Mouse (Mus musculus): Measurements from ENCODE around the gene Elf3. TPM values are rescaled to one million over a fixed set of nuclear protein-coding genes. Genes with fewer than 3 reads are reported as not detected.
"Not testable (repeated sequence)": the region's sequence is repeated elsewhere in the genome, so short reads cannot be mapped to it uniquely, and the experiment has no call there.

The Elf3 gene
- polyA plus RNA-seq, 1 experiment from 2014 or later = 1.6 TPM

DNA sequence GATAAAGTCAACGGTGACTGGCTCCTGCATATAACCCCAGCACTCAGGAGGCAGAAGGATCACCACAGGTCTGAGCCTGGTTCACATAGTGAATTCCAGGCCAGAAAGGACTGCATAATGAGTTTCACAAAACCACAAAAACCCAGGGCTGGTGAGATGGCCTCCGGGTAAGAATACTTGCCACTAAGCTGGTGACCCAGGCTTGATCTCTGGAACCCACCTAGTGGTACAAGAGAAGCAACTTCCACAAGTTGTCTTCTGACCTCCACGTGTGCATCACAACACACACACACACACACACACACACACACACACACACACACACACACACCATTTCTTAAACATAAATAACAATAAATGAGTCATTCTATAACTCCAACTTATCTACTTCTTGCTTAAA lies 4.0 kb upstream of the Elf3 start:
- peaks cover 11% of the 10 kb centered on the region for H3K4me1 ChIP-seq
- no peak overlapping the region for H3K4me3 ChIP-seq
- 79% methylated on average over 3 of the region's 3 CpGs for WGBS
- DNase-seq (ENCODE audit: low spot score) = no peak
- H3K9me3 ChIP-seq (replicated peaks) = no peaks in the 10 kb centered on the region
- H3K36me3 ChIP-seq = peaks cover 59% of the 10 kb centered on the region
- H3K27me3 ChIP-seq (ENCODE audit: low read depth, poor library complexity, severe bottlenecking) = peaks cover 15% of the 10 kb centered on the region
- H3K27ac ChIP-seq (replicated peaks) = no peak overlapping the region

DNA sequence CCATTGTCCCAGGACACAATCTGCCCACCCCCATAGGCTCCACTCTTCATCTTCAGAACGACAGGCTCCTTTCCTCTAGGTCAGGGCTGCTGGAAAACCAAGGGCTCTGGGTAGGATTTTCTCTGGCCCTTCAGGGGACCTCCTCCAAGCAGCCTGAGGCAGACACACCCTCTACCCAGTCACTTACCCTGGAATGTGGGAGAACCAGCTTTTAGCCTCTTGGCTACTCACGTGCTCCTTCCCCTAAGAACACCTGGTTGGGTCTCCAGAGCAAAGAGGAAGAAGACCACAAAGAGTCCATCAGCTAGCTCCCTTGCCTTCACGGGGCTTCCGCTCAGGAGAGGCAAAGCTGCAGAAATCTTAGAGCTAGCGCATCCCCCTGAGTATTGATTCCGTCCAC lies 2.6 kb upstream of the Elf3 start:
- peaks cover 46% of the 10 kb centered on the region for H3K36me3 ChIP-seq
- H3K4me1 ChIP-seq = peaks cover 11% of the 10 kb centered on the region
- 74% methylated on average over 6 of the region's 6 CpGs for WGBS
- H3K4me3 ChIP-seq = no peak overlapping the region
- H3K9me3 ChIP-seq (replicated peaks) = no peaks in the 10 kb centered on the region
- no peak for DNase-seq (ENCODE audit: low spot score)
- H3K27me3 ChIP-seq (ENCODE audit: low read depth, poor library complexity, severe bottlenecking) = peaks cover 23% of the 10 kb centered on the region
- H3K27ac ChIP-seq (replicated peaks) = no peak overlapping the region; the same call in 1 of the 2 replicates

GRCm38 (mm10) chr1:135259128-135259436 lies 714 bp upstream of the Elf3 start:
- 2% methylated on average over 10 of the region's 10 CpGs for WGBS
- peaks cover 15% of the 10 kb centered on the region for H3K4me1 ChIP-seq
- H3K27ac ChIP-seq (replicated peaks) = peak overlapping the region; percentile 78

GRCm38 (mm10) chr1:135256299-135256698 lies 2.1 kb downstream of the Elf3 start:
- no peaks in the 10 kb centered on the region for H3K9me3 ChIP-seq (replicated peaks)
- no peaks in the 10 kb centered on the region for H3K36me3 ChIP-seq
- no peak overlapping the region for H3K27ac ChIP-seq (replicated peaks)
- WGBS = 83% methylated on average over 6 of the region's 6 CpGs
- peaks cover 15% of the 10 kb centered on the region for H3K4me1 ChIP-seq
- no peak overlapping the region for H3K4me3 ChIP-seq
- H3K27me3 ChIP-seq (ENCODE audit: low read depth, poor library complexity, severe bottlenecking) = peaks cover 23% of the 10 kb centered on the region
- no peak for DNase-seq (ENCODE audit: low spot score)

More at GRCm38 (mm10) chr1:135259128-135259436, 714 bp upstream of the Elf3 start:
- peaks cover 27% of the 10 kb centered on the region for H3K36me3 ChIP-seq
- peak overlapping the region; percentile 44 for H3K4me3 ChIP-seq
- H3K9me3 ChIP-seq (replicated peaks) = no peaks in the 10 kb centered on the region
- DNase-seq (ENCODE audit: low spot score) = peak; percentile 85
- peaks cover 23% of the 10 kb centered on the region for H3K27me3 ChIP-seq (ENCODE audit: low read depth, poor library complexity, severe bottlenecking)

DNA sequence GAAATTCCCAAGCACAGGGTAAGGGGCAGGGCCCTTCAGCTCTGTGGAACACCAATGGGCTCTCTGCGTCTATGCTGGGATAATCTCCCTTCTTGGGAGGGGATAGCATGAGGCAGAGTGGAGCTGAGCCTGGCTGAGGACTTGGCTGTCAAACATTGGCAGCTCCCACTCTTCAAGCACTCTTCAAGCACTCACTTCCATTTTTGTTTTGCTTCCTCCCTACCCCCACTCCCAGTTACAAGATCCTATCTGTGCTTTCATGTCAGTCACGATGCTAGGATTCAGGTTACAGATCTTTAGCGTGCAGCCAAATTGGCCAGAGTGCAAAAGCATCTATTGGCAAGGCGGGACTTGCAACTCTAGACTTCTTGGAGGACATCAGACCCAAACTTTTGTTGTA lies 5.5 kb downstream of the Elf3 start:
- H3K36me3 ChIP-seq = no peaks in the 10 kb centered on the region
- 64% methylated on average over 4 of the region's 4 CpGs for WGBS
- no peaks in the 10 kb centered on the region for H3K9me3 ChIP-seq (replicated peaks)
- no peak for DNase-seq (ENCODE audit: low spot score)
- peaks cover 10% of the 10 kb centered on the region for H3K4me1 ChIP-seq
- H3K27me3 ChIP-seq (ENCODE audit: low read depth, poor library complexity, severe bottlenecking) = peaks cover 27% of the 10 kb centered on the region
- H3K27ac ChIP-seq (replicated peaks) = no peak overlapping the region
- no peak overlapping the region for H3K4me3 ChIP-seq

GRCm38 (mm10) chr1:135251405-135251804 lies 7.0 kb downstream of the Elf3 start:
- Histone ChIP-seq H3K27ac (replicated peaks) (no peak overlapping the region), H3K27me3 (ENCODE audit: low read depth, poor library complexity, severe bottlenecking) (peaks cover 14% of the 10 kb centered on the region), H3K4me3 (no peak overlapping the region), H3K36me3 (no peaks in the 10 kb centered on the region), H3K4me1 (peaks cover 10% of the 10 kb centered on the region), H3K9me3 (replicated peaks) (no peaks in the 10 kb centered on the region)
- 88% methylated on average over 8 of the region's 8 CpGs for WGBS
- no peak for DNase-seq (ENCODE audit: low spot score)

GRCm38 (mm10) chr1:135250706-135251105 lies 7.7 kb downstream of the Elf3 start:
- no peak overlapping the region for H3K4me3 ChIP-seq
- H3K4me1 ChIP-seq = peaks cover 10% of the 10 kb centered on the region
- WGBS = 85% methylated on average over 2 of the region's 3 CpGs
- no peak for DNase-seq (ENCODE audit: low spot score)
- no peaks in the 10 kb centered on the region for H3K9me3 ChIP-seq (replicated peaks)
- peaks cover 14% of the 10 kb centered on the region for H3K27me3 ChIP-seq (ENCODE audit: low read depth, poor library complexity, severe bottlenecking)
- no peak overlapping the region for H3K27ac ChIP-seq (replicated peaks)
- no peaks in the 10 kb centered on the region for H3K36me3 ChIP-seq

DNA sequence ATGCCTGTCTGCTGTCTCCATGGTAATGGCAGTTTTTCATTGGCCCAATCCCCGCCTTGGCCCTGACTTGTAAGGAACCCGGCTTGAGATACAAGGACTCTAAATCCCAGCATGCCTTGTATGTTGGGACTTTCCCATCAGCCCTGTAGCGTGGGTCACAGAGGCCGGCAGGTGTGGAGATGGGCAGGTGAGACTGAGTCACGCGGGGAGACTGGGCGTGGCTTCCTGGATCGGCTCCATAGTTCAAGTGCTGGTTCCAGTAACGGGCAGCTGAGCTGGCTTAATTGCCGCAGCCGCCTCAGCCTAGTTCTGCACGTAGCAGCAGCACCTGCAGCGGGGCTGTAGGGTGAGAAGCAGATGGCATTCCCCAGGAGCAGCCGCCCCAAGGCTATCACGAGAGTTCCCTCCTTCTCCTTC lies 9.9 kb downstream of the Elf3 start:
- Histone ChIP-seq H3K4me1 (peaks cover 6% of the 10 kb centered on the region), H3K36me3 (no peaks in the 10 kb centered on the region), H3K4me3 (peak overlapping the region; percentile 40), H3K27me3 (ENCODE audit: low read depth, poor library complexity, severe bottlenecking) (peaks cover 14% of the 10 kb centered on the region), H3K27ac (replicated peaks) (no peak overlapping the region), H3K9me3 (replicated peaks) (no peaks in the 10 kb centered on the region)
- 8% methylated on average over 15 of the region's 15 CpGs for WGBS
- no peak for DNase-seq (ENCODE audit: low spot score)

- DNase-seq (ENCODE audit: low spot score) = no peak
- Histone ChIP-seq H3K9me3 (replicated peaks) (no peaks in the 10 kb centered on the region), H3K27me3 (ENCODE audit: low read depth, poor library complexity, severe bottlenecking) (peaks cover 7% of the 10 kb centered on the region), H3K4me1 (peaks cover 6% of the 10 kb centered on the region), H3K36me3 (no peaks in the 10 kb centered on the region), H3K4me3 (no peak overlapping the region), H3K27ac (replicated peaks) (no peak overlapping the region)
- WGBS = 85% methylated on average over 8 of the region's 8 CpGs
Measured at GRCm38 (mm10) chr1:135244014-135244413, 14.4 kb downstream of the Elf3 start.

DNA sequence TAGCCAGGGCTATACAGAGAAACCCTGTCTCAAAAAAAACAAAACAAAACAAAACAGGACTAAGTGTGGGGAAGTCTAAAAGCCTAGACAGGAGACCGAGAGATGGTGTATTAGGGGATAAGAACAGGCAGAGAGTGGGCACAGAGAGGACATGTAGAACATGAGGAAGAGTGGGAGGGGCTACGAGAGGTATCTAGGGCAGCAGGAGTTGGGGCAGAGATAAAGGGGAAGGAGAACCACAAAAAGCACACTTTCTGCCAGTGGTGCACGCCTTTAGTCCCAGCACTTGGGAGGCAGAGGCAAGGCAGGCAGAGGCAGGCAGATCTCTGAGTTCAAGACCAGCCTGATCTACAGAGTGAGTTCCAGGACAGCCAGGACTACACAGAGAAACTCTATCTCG lies 18.2 kb downstream of the Elf3 start:
- not testable (repeated sequence) for H3K9me3 ChIP-seq (replicated peaks); H3K36me3 ChIP-seq; H3K4me3 ChIP-seq; H3K4me1 ChIP-seq; H3K27ac ChIP-seq (replicated peaks); DNase-seq (ENCODE audit: low spot score); H3K27me3 ChIP-seq (ENCODE audit: low read depth, poor library complexity, severe bottlenecking)
- WGBS = 87% methylated on average over 4 of the region's 4 CpGs

GRCm38 (mm10) chr1:135237131-135237851 lies 21.1 kb downstream of the Elf3 start:
- Histone ChIP-seq H3K27ac (replicated peaks) (no peak overlapping the region), H3K4me1 (0 out of 2 replicates have a peak, but pooled peaks cover 3% of the 10 kb centered on the region), H3K9me3 (replicated peaks) (no peaks in the 10 kb centered on the region), H3K36me3 (no peaks in the 10 kb centered on the region), H3K4me3 (no peak overlapping the region), H3K27me3 (ENCODE audit: low read depth, poor library complexity, severe bottlenecking) (no peaks in the 10 kb centered on the region)
- DNase-seq (ENCODE audit: low spot score) = no peak
- WGBS = 76% methylated on average over 12 of the region's 12 CpGs

DNA sequence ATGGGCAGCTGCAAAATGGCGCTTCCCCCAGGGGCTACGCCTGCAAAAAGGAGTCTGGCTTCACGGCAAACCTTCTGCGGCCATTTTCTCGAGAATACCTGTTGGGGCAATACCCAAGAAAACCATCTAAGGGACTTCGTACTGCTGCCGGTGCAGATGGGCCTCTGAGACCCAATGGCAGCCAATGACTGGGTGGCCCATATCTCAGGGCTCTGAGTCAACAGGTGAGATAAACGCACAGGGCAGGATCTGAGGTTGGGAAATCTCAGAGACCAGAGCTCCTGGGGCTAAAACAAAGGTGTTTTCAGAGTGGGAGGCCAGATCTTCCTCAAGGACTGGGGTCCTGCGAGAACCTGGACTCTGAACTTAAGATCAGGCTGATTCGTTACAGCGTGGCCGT lies 23.6 kb downstream of the Elf3 start:
- Histone ChIP-seq H3K4me1 (0 out of 2 replicates have a peak, but pooled peaks cover 3% of the 10 kb centered on the region), H3K9me3 (replicated peaks) (no peaks in the 10 kb centered on the region), H3K4me3 (no peak overlapping the region), H3K36me3 (no peaks in the 10 kb centered on the region), H3K27me3 (ENCODE audit: low read depth, poor library complexity, severe bottlenecking) (no peaks in the 10 kb centered on the region), H3K27ac (replicated peaks) (no peak overlapping the region)
- 89% methylated on average over 12 of the region's 12 CpGs for WGBS
- no peak for DNase-seq (ENCODE audit: low spot score)

DNA sequence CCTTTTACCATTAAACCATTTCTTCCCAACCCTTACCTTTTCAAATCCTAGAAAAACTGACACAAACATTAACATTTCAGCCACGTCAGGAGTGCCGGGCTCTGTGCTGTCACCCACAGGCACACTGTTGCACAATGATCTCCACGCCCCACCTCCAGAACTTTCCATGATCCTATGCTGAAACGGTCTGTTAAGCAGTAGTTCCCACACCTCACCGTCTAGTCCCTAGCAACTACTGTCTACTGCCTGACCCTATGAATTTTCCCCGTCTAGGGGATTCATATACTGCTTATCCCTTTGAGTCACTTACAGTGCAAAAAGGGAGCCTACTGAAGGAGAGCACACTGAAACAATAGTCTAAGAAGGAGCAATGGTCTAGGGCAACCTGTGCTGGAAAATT lies 24.4 kb downstream of the Elf3 start:
- Histone ChIP-seq H3K27ac (replicated peaks) (no peak overlapping the region), H3K9me3 (replicated peaks) (no peaks in the 10 kb centered on the region), H3K36me3 (no peaks in the 10 kb centered on the region), H3K4me3 (no peak overlapping the region), H3K27me3 (ENCODE audit: low read depth, poor library complexity, severe bottlenecking) (no peaks in the 10 kb centered on the region), H3K4me1 (0 out of 2 replicates have a peak, but pooled peaks cover 3% of the 10 kb centered on the region)
- 94% methylated on average over 6 of the region's 6 CpGs for WGBS
- DNase-seq (ENCODE audit: low spot score) = no peak
